Comparison of ENCODE assay signal across 23 mouse cellular contexts in the genomic region with DNA sequence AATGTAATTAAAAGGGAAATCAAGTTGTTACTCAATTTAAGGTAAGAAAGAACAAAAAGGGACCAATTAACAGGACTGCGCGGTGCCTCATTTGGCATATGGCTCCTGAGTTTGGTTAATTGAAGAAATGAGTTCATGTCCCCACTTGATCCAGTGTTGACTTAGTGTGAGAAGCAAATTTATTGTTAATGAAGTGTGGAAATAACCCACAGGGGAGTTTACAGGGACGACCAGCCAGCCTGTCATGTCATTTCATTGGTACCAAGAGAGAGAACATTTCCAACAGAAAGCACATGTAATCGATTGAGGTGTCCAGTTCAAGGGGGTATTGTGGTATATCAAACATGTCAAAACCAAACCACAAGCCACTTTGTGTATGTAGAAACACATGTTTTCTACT.
"Had no signal": no experiment of that assay in that cellular context is flagged by ENCODE, and none has a peak within 500 bp of the region (broad histone marks: within the 10 kb centered on the region; RNA-seq: fewer than 3 reads in every experiment).

No protein-coding gene starts in this region.

- H3K9ac ChIP-seq: limb, embryonic 13.5 days; liver, embryonic 12.5 days; liver, embryonic 15.5 days; lung, embryonic 15.5 days; midbrain, embryonic 13.5 days; neural tube, embryonic 15.5 days; stomach, embryonic 15.5 days had no signal

- H3K36me3 ChIP-seq: limb, embryonic 10.5 days; limb, embryonic 13.5 days; liver, embryonic 12.5 days; liver, embryonic 15.5 days; lung, embryonic 15.5 days; midbrain, embryonic 10.5 days; midbrain, embryonic 13.5 days; neural tube, embryonic 15.5 days; stomach, embryonic 15.5 days had no signal

- ATAC-seq: liver, embryonic 12.5 days; midbrain, embryonic 13.5 days; midbrain, embryonic 16.5 days had no signal

- H3K4me2 ChIP-seq: limb, embryonic 13.5 days; liver, embryonic 12.5 days; liver, embryonic 15.5 days; lung, embryonic 15.5 days; midbrain, embryonic 13.5 days; neural tube, embryonic 15.5 days; stomach, embryonic 15.5 days had no signal

- H3K4me3 ChIP-seq: layer of hippocampus, adult 2 months; limb, embryonic 10.5 days; limb, embryonic 13.5 days; liver, embryonic 12.5 days; liver, embryonic 15.5 days; lung, embryonic 15.5 days; megakaryocyte, embryonic 14.5 days; midbrain, embryonic 10.5 days; midbrain, embryonic 13.5 days; myocyte; neural tube, embryonic 15.5 days; stomach, embryonic 15.5 days had no signal

- H3K27me3 ChIP-seq: limb, embryonic 13.5 days; liver, embryonic 12.5 days; liver, embryonic 15.5 days; lung, embryonic 15.5 days; megakaryocyte, embryonic 14.5 days; midbrain, embryonic 13.5 days; neural tube, embryonic 15.5 days; stomach, embryonic 15.5 days had no signal

- H3K4me1 ChIP-seq: limb, embryonic 10.5 days; limb, embryonic 13.5 days; liver, embryonic 12.5 days; liver, embryonic 15.5 days; lung, embryonic 15.5 days; megakaryocyte, embryonic 14.5 days; midbrain, embryonic 10.5 days; midbrain, embryonic 13.5 days; neural tube, embryonic 15.5 days; stomach, embryonic 15.5 days had no signal

- DNase-seq: kidney, postnatal 25 days; layer of hippocampus, adult 9-11 months; liver; lung, adult 18-20 months; lung, postnatal 10 days; lung, postnatal 36 days; right cerebral cortex, postnatal 25 days; spleen, adult 18-20 months; thymus, postnatal 25 days had no signal

- H3K27ac ChIP-seq: kidney, postnatal 0 days; layer of hippocampus, adult 2 months; limb, embryonic 10.5 days; limb, embryonic 13.5 days; liver, embryonic 12.5 days; liver, embryonic 15.5 days; lung, embryonic 15.5 days; midbrain, embryonic 10.5 days; midbrain, embryonic 13.5 days; neural tube, embryonic 15.5 days; stomach, embryonic 15.5 days had no signal

- H3K9me3 ChIP-seq: limb, embryonic 10.5 days; limb, embryonic 13.5 days; liver, embryonic 12.5 days; liver, embryonic 15.5 days; lung, embryonic 15.5 days; midbrain, embryonic 10.5 days; midbrain, embryonic 13.5 days; neural tube, embryonic 15.5 days; stomach, embryonic 15.5 days had no signal
